Mouse (Mus musculus): ENCODE results near the gene Slc35a5. TPM values are rescaled to one million over a fixed set of nuclear protein-coding genes. Genes with fewer than 3 reads are reported as not detected.

The Slc35a5 gene
- 1 to 10 TPM; 2.4 to 3.5 TPM for total RNA-seq (2021)
- long read RNA-seq, experiment 1, full-length matches to known transcripts, result 2 of 2 reads
- long read RNA-seq, experiment 1, partial matches to known transcripts, result 0 of 2 reads
- long read RNA-seq, experiment 1, other reads (novel, unspliced or antisense), result 0 of 2 reads
- long read RNA-seq, experiment 2, result 0 reads

GRCm38 (mm10) chr16:45158522-45159388 is at the start of gene Slc35a5, which contains the start of gene Atg3:
Slc35a5 (minus strand) TSS chr16:45158706.
Atg3 (plus strand) TSS chr16:45158785.
- DNase-seq (ENCODE audit: low spot score), result peak; percentile 95

- no peak for DNase-seq (ENCODE audit: low spot score)
These were observed 46.6 kb upstream of the Slc35a5 start for GRCm38 (mm10) chr16:45204859-45205670.

- DNase-seq (ENCODE audit: low spot score), result no peak
These were observed 45.9 kb upstream of the Slc35a5 start for GRCm38 (mm10) chr16:45204438-45204837.

- no peak for DNase-seq (ENCODE audit: low spot score)
These were observed 42.9 kb upstream of the Slc35a5 start for GRCm38 (mm10) chr16:45201395-45201794.

- peak; percentile 64 for DNase-seq (ENCODE audit: low spot score)
These were observed 38.3 kb upstream of the Slc35a5 start for GRCm38 (mm10) chr16:45196816-45197215.

- DNase-seq (ENCODE audit: low spot score), result peak; percentile 67
These were observed 34.1 kb upstream of the Slc35a5 start for GRCm38 (mm10) chr16:45192613-45193012.

GRCm38 (mm10) chr16:45181824-45182223 is 23.3 kb upstream of the Slc35a5 start:
- no peak for DNase-seq (ENCODE audit: low spot score)

GRCm38 (mm10) chr16:45178552-45178951 is 20.0 kb upstream of the Slc35a5 start:
- no peak for DNase-seq (ENCODE audit: low spot score)

- DNase-seq (ENCODE audit: low spot score), result no peak
These were observed 847 bp upstream of the Slc35a5 start for GRCm38 (mm10) chr16:45159389-45159716.

GRCm38 (mm10) chr16:45158136-45158521 is 377 bp downstream of the Slc35a5 start:
- DNase-seq (ENCODE audit: low spot score), result peak; percentile 59

- DNase-seq (ENCODE audit: low spot score), result no peak
These were observed 3.7 kb downstream of the Slc35a5 start for GRCm38 (mm10) chr16:45154741-45155250.

GRCm38 (mm10) chr16:45148488-45149082 is 9.9 kb downstream of the Slc35a5 start:
- DNase-seq (ENCODE audit: low spot score), result no peak

GRCm38 (mm10) chr16:45145119-45145518 is 13.4 kb downstream of the Slc35a5 start:
- no peak for DNase-seq (ENCODE audit: low spot score)

GRCm38 (mm10) chr16:45142565-45142964 is 15.9 kb downstream of the Slc35a5 start:
- DNase-seq (ENCODE audit: low spot score), result no peak

GRCm38 (mm10) chr16:45141711-45142110 is 16.8 kb downstream of the Slc35a5 start:
- DNase-seq (ENCODE audit: low spot score), result no peak

GRCm38 (mm10) chr16:45127936-45128710 is 30.4 kb downstream of the Slc35a5 start:
- DNase-seq (ENCODE audit: low spot score), result no peak

GRCm38 (mm10) chr16:45124230-45125203 is 34.0 kb downstream of the Slc35a5 start:
- no peak for DNase-seq (ENCODE audit: low spot score)

GRCm38 (mm10) chr16:45122571-45122970 is 35.9 kb downstream of the Slc35a5 start:
- peak; percentile 30 for DNase-seq (ENCODE audit: low spot score)

GRCm38 (mm10) chr16:45120844-45121425 is 37.6 kb downstream of the Slc35a5 start:
- DNase-seq (ENCODE audit: low spot score), result peak; percentile 57

Data from gastrocnemius, adult 18-20 months (tissue).